Mouse (Mus musculus) liver, embryonic 16.5 days (tissue): ENCODE data around the gene Cdc42ep2. TPM values are rescaled to one million over a fixed set of nuclear protein-coding genes. Genes with fewer than 3 reads are reported as not detected.

ENCODE experiments used
- polyA plus RNA-seq: library from polyadenylated mRNA; unstranded; fragments of >200 nt; fragmentation: Nextera tagmentation; extraction: Ambion mirVana; gene quantifications from 2 replicates; pipeline ENCODE4 v1.2.1, GENCODE M21; 2015

Cdc42ep2 gene
- polyA plus RNA-seq, 1 experiment from 2014 or later, result 3.6 TPM

Other genes starting within 250 kb of the Cdc42ep2 start
- 12.9 and 15.2 TPM in 2 replicates for gene Map3k11, start 236.1 kb downstream of the Cdc42ep2 start, polyA plus RNA-seq
- gene Pcnx3, start 235.9 kb downstream of the Cdc42ep2 start, polyA plus RNA-seq, result 8.2 and 9.7 TPM in 2 replicates
- 0.14 TPM in 2 replicates for gene Kcnk7, start 220.4 kb downstream of the Cdc42ep2 start, polyA plus RNA-seq
- gene Ehbp1l1, start 198.5 kb downstream of the Cdc42ep2 start, polyA plus RNA-seq, result 104 and 105 TPM in 2 replicates
- 29.7 and 32.5 TPM in 2 replicates for gene Fam89b, start 195.2 kb downstream of the Cdc42ep2 start, polyA plus RNA-seq
- gene Ltbp3, start 183.9 kb downstream of the Cdc42ep2 start, polyA plus RNA-seq, result 0.74 and 4.6 TPM in 2 replicates
- 19.3 and 21.5 TPM in 2 replicates for gene Scyl1, start 153.4 kb downstream of the Cdc42ep2 start, polyA plus RNA-seq
- 13.9 and 14.0 TPM in 2 replicates for gene Frmd8, start 49.5 kb downstream of the Cdc42ep2 start, polyA plus RNA-seq
- 6.3 and 6.9 TPM in 2 replicates for gene Slc25a45, start 47.0 kb downstream of the Cdc42ep2 start, polyA plus RNA-seq
- gene Tigd3, start 30.7 kb downstream of the Cdc42ep2 start, polyA plus RNA-seq, result 2.3 and 2.6 TPM in 2 replicates
- gene Dpf2, start 11.8 kb downstream of the Cdc42ep2 start, polyA plus RNA-seq, result 48.4 and 52.8 TPM in 2 replicates
- 47.2 and 48.6 TPM in 2 replicates for gene Pola2, start 39.4 kb upstream of the Cdc42ep2 start, polyA plus RNA-seq
- gene Slc22a20, start 61.3 kb upstream of the Cdc42ep2 start, polyA plus RNA-seq, result 0.06 TPM in 2 replicates
- 22.2 and 23.4 TPM in 2 replicates for gene Capn1, start 91.1 kb upstream of the Cdc42ep2 start, polyA plus RNA-seq
- gene Syvn1, start 121.8 kb upstream of the Cdc42ep2 start, polyA plus RNA-seq, result 14.4 and 19.0 TPM in 2 replicates
- gene Mrpl49, start 133.0 kb upstream of the Cdc42ep2 start, polyA plus RNA-seq, result 37.4 and 38.5 TPM in 2 replicates
- 440 and 454 TPM in 2 replicates for gene Fau, start 133.0 kb upstream of the Cdc42ep2 start, polyA plus RNA-seq
- 15.3 and 17.7 TPM in 2 replicates for gene Znhit2, start 136.4 kb upstream of the Cdc42ep2 start, polyA plus RNA-seq
- gene Tm7sf2, start 143.6 kb upstream of the Cdc42ep2 start, polyA plus RNA-seq, result 48.0 and 53.7 TPM in 2 replicates
- gene Vps51, start 152.4 kb upstream of the Cdc42ep2 start, polyA plus RNA-seq, result 27.8 and 28.9 TPM in 2 replicates
- not detected in 2 replicates for gene Tmem262, start 155.2 kb upstream of the Cdc42ep2 start, polyA plus RNA-seq
- 0.38 and 0.41 TPM in 2 replicates for gene Gm28374, start 157.4 kb upstream of the Cdc42ep2 start, polyA plus RNA-seq
- 19.2 and 21.8 TPM in 2 replicates for gene Zfpl1, start 160.1 kb upstream of the Cdc42ep2 start, polyA plus RNA-seq
- gene Cdca5, start 160.2 kb upstream of the Cdc42ep2 start, polyA plus RNA-seq, result 28.9 and 32.5 TPM in 2 replicates
- 0.20 and 0.48 TPM in 2 replicates for gene AC131692.1, start 169.6 kb upstream of the Cdc42ep2 start, polyA plus RNA-seq
- 2.5 TPM in 2 replicates for gene Naaladl1, start 181.0 kb upstream of the Cdc42ep2 start, polyA plus RNA-seq
- 16.5 and 16.8 TPM in 2 replicates for gene Sac3d1, start 193.8 kb upstream of the Cdc42ep2 start, polyA plus RNA-seq
- gene Snx15, start 203.5 kb upstream of the Cdc42ep2 start, polyA plus RNA-seq, result 54.8 and 61.2 TPM in 2 replicates
- gene Batf2, start 216.2 kb upstream of the Cdc42ep2 start, polyA plus RNA-seq, result 0.09 and 0.66 TPM in 2 replicates
- 23.5 and 25.1 TPM in 2 replicates for gene Arl2, start 216.7 kb upstream of the Cdc42ep2 start, polyA plus RNA-seq